Mouse (Mus musculus) G1E (cell line): ENCODE measurements around the gene Pin1.
"Not testable (repeated sequence)": the region's sequence is repeated elsewhere in the genome, so short reads cannot be mapped to it uniquely, and the experiment has no call there.

ENCODE experiments used
- CTCF ChIP-seq: IDR thresholded peaks from 2 replicates; pipeline ENCODE4 v1.5.1; 2012; ENCODE audit warnings: low read depth, low read length, inconsistent platforms, mixed read lengths
- GATA1 ChIP-seq: IDR thresholded peaks from 2 replicates; pipeline ENCODE4 v1.6.1; 2012; ENCODE audit warnings: borderline replicate concordance, low read length, inconsistent platforms, mixed read lengths
- GATA2 ChIP-seq: IDR thresholded peaks from 2 replicates; pipeline ENCODE4 v1.6.1; 2012; ENCODE audit warnings: low read depth, low read length, inconsistent platforms, borderline replicate concordance
- POLR2AphosphoS5 ChIP-seq: IDR thresholded peaks from 2 replicates; pipeline ENCODE4 v1.6.1; 2012; ENCODE audit warnings: low read depth, low read length, inconsistent platforms; ENCODE audit not compliant: insufficient replicate concordance
- TAL1 ChIP-seq: conservative IDR thresholded peaks from 2 replicates; pipeline ENCODE4 v1.6.1; 2012; ENCODE audit warnings: low read depth, low read length, inconsistent platforms, mixed read lengths

DNA sequence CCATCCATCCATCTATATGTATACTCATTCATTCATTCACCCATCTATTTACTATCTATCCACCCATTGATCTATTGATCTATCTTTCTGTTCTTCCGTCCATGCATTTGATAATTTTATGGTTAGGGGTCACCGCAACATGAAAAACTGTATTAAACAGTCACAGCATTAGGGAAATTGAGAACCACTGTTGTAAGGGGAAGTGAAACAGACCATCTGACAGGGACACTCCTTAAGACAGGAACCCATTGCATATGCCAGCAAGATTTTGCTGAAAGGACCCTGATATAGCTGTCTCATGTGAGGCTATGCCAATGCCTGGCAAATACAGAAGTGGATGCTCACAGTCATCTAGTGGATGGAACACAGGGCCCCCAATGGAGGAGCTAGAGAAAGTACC, 38.6 kb downstream of the Pin1 start:
- TF ChIP-seq POLR2AphosphoS5, CTCF, TAL1, GATA1, GATA2: not testable (repeated sequence)
